Mouse (Mus musculus): ENCODE measurements around the gene Rps6kb1. TPM values are rescaled to one million over a fixed set of nuclear protein-coding genes. Genes with fewer than 3 reads are reported as not detected.

Rps6kb1 gene
- total RNA-seq, 2 experiments from 2014 or later = 34.1 to 38.1 TPM

- DNase-seq (ENCODE audit: low spot score in 2 of 2) = no peak
- intact Hi-C loops (cut with DNase I) = no loop called here
Measured at GRCm38 (mm10) chr11:86581943-86582542, 37.4 kb upstream of the Rps6kb1 start.

GRCm38 (mm10) chr11:86581250-86581753 lies 36.7 kb upstream of the Rps6kb1 start:
- intact Hi-C loops (cut with DNase I) = no loop called here
- no peak for DNase-seq (ENCODE audit: low spot score in 2 of 2)

GRCm38 (mm10) chr11:86580319-86581113 lies 35.9 kb upstream of the Rps6kb1 start:
- intact Hi-C loops (cut with DNase I) = no loop called here
- DNase-seq (ENCODE audit: low spot score in 2 of 2) = no peak

- intact Hi-C loops (cut with DNase I) = no loop called here
- no peak for DNase-seq (ENCODE audit: low spot score in 2 of 2)
Measured at GRCm38 (mm10) chr11:86579731-86580318, 35.2 kb upstream of the Rps6kb1 start.

- DNase-seq (ENCODE audit: low spot score in 2 of 2) = no peak
- intact Hi-C loops (cut with DNase I) = no loop called here
Measured at GRCm38 (mm10) chr11:86578809-86579730, 34.5 kb upstream of the Rps6kb1 start.

GRCm38 (mm10) chr11:86578106-86578808 lies 33.7 kb upstream of the Rps6kb1 start:
- intact Hi-C loops (cut with DNase I) = no loop called here
- no peak for DNase-seq (ENCODE audit: low spot score in 2 of 2)

- DNase-seq (ENCODE audit: low spot score in 2 of 2) = no peak
- intact Hi-C loops (cut with DNase I) = no loop called here
Measured at GRCm38 (mm10) chr11:86577231-86577630, 32.6 kb upstream of the Rps6kb1 start.

- intact Hi-C loops (cut with DNase I) = no loop called here
Measured at GRCm38 (mm10) chr11:86575632-86576378, 31.2 kb upstream of the Rps6kb1 start.

GRCm38 (mm10) chr11:86574408-86574807 lies 29.8 kb upstream of the Rps6kb1 start:
- intact Hi-C loops (cut with DNase I) = no loop called here
- no peak for DNase-seq (ENCODE audit: low spot score in 2 of 2)

More at GRCm38 (mm10) chr11:86575632-86576378, 31.2 kb upstream of the Rps6kb1 start:
- no peak for DNase-seq (ENCODE audit: low spot score in 2 of 2)

GRCm38 (mm10) chr11:86573646-86574231 lies 29.1 kb upstream of the Rps6kb1 start:
- intact Hi-C loops (cut with DNase I) = no loop called here
- no peak for DNase-seq (ENCODE audit: low spot score in 2 of 2)

- intact Hi-C loops (cut with DNase I) = no loop called here
- no peak for DNase-seq (ENCODE audit: low spot score in 2 of 2)
Measured at GRCm38 (mm10) chr11:86572623-86573022, 28.0 kb upstream of the Rps6kb1 start.

- intact Hi-C loops (cut with DNase I) = no loop called here
- no peak for DNase-seq (ENCODE audit: low spot score in 2 of 2)
Measured at GRCm38 (mm10) chr11:86571871-86572270, 27.3 kb upstream of the Rps6kb1 start.

- no peak for DNase-seq (ENCODE audit: low spot score in 2 of 2)
- intact Hi-C loops (cut with DNase I) = no loop called here
Measured at GRCm38 (mm10) chr11:86571047-86571855, 26.6 kb upstream of the Rps6kb1 start.

GRCm38 (mm10) chr11:86570261-86570746 lies 25.7 kb upstream of the Rps6kb1 start:
- DNase-seq (ENCODE audit: low spot score in 2 of 2) = no peak
- intact Hi-C loops (cut with DNase I) = loop anchor here (1.0 kb wide), 1 partner anchor 83 kb away; no protein-coding TSS in a partner anchor

GRCm38 (mm10) chr11:86568425-86568824 lies 23.8 kb upstream of the Rps6kb1 start:
- peak in 1 of 2 experiments; percentile 23 for DNase-seq (ENCODE audit: low spot score in 2 of 2)
- intact Hi-C loops (cut with DNase I) = loop anchor here (5.0 kb wide), 1 partner anchor 444 kb away; no protein-coding TSS in a partner anchor

GRCm38 (mm10) chr11:86558258-86558657 lies 13.7 kb upstream of the Rps6kb1 start:
- intact Hi-C loops (cut with DNase I) = no loop called here
- DNase-seq (ENCODE audit: low spot score in 2 of 2) = no peak

- intact Hi-C loops (cut with DNase I) = no loop called here
- no peak for DNase-seq (ENCODE audit: low spot score in 2 of 2)
Measured at GRCm38 (mm10) chr11:86553525-86553924, 8.9 kb upstream of the Rps6kb1 start.
